Mouse (Mus musculus) right cerebral cortex, postnatal 14 days (tissue): ENCODE data around the gene Cdrt4.

Experiments used
- DNase-seq: peaks from one replicate; pipeline ENCODE4 v3.0.0; 2022

The Cdrt4 gene

DNA sequence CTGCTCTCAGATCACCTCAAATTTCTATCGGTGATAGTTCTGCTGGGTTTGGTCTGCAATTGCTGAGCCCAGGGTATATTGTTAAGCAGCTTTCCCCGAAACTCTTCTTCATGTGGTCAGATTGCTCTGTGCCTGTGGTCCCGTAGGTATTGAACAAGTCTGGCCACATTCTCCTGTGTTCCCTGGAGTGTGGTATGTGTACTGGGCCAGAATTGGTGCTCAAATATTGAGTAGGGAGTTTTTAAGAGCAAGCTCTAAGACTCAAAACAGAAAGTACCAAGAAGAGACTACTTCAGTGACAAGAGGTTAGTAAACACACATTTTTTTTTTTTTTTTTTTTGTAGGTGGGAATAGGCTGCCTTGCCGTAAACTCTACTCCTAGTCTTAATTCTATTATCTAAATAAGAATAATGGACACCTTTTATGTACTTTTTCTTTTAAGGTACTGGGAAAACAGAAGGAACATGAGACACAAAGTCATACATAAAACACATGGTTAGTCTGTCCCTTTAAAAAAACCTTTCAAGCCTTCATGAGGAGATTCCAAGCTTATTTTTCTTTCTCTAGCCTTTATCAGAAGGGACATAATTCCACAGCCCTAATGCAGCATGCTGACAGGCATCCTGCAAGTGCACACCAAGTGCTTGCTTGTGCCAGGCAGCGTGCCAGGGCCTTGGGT lies 46.2 kb downstream of the Cdrt4 start:
- DNase-seq: no peak

DNA sequence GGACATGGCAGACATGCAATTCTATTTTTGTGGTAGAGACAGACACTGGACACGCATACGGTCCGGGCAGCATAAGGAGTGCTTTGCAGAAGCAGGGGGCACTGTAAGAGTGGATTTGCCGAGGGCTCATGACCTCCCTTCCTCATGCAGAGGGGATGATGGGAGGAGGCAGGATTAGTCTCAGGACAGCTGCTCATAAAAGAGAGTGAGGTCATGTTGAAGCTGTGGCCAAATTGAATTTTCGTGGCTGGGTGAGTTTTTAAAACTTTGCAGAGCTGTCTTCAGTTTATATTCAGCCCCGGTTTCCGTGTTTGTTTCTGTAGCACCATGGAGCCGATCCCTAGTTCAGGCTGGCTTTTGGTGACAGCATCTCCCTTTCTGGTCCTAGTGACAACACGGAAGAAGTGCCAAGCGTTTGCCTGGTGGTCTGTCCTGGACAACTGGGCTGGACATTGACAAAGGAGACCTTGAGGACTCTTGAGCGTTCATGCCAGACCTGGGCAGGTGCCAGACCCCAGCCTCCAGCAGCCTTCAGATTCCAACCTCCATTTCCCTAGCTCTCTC lies 46.8 kb downstream of the Cdrt4 start:
- peak; percentile 40 for DNase-seq

DNA sequence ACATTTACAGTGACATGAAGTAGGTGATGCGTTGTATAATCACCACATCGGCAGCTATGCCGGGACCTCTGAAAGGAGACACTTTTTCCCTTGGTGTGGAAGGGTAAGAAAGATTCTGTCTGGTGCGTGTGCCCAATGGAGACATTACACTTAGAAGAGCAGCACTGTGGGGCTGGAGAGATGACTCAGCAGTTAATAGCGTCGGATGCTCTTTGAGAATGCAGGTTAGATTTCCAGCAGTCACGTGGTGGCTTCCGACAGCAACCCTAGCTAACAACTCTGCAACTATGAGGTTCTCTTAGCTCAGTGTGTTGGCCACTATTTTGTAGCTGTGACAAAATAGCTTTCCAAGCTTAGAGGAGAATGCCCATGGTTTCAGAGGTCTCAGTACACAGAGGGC lies 49.1 kb downstream of the Cdrt4 start:
- DNase-seq: no peak

DNA sequence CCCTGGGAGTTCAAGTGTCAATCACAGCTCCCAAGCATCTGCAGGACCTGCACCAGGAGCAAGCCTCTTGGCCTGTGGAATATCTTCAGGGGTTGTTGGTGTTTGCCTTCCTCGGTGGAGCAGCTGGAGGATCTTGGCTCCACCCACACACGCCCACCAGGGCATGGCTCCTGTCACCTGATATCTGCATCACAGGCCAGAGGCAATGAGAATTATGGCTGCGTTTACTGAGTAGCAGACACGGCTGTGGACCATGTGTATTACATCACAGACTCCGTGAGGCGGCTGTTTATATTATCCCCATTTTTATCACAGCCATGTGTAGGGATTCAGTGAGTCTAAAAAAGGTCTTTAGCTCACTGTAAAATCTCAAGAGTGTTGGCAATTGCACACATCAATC lies 53.6 kb downstream of the Cdrt4 start:
- DNase-seq: no peak

DNA sequence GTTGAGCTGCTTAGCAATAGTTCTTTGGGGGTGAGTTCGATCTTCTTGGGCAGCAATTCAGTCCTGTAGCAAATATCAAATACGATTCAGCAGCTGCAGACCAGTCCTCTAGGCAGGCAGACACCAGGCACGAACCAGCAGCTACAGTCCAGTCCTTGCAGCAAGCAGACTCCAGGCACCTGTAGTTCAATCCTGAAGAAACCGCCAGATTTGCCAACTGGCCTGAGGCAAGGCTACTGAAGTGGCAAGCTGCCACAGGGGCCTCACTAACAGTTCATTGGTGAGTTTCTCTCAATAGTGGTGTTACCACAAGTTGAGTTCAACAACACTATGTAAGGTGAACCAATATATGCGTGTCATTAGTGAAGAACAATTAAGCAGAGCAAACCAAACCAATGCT lies 56.4 kb downstream of the Cdrt4 start:
- DNase-seq: no peak

DNA sequence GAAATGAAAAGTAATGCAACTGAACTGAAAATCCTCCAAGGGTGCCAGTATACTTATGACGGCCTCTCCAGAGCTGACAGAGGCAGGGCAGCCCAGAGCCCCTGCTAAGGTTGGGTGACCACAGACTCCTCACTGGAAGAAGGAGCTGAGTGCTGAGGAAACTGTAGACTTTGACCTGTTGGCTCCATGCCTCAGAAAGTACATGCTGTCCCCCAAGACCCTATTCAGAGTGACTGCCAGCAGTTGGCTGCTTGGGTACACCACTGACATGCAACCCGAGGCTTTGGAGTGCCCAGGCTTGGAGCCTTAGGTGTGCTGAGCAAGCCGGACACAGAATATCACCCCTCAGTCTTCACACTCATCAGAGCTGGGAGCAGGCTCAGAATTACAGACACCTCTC lies 57.0 kb downstream of the Cdrt4 start:
- DNase-seq: no peak

DNA sequence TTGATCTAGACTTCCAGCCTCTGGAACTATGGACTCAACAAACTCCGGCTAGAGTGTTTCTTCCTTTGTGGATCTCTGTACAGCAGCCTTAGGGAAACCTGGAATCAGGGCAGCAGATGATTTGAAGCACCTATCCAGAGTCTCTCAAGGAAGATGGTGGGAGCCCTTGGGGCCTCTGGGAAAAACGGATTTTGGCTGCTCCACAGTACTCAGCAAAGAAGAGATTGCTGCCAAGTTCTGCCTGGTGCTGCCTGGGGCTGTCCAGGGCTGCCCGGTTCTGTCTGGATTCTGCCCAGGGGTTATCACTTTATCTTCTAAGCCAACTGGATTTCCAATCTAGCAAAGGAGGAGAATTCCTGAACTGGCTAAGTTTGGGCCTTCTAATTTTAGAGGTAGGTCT lies 58.8 kb downstream of the Cdrt4 start:
- no peak for DNase-seq

DNA sequence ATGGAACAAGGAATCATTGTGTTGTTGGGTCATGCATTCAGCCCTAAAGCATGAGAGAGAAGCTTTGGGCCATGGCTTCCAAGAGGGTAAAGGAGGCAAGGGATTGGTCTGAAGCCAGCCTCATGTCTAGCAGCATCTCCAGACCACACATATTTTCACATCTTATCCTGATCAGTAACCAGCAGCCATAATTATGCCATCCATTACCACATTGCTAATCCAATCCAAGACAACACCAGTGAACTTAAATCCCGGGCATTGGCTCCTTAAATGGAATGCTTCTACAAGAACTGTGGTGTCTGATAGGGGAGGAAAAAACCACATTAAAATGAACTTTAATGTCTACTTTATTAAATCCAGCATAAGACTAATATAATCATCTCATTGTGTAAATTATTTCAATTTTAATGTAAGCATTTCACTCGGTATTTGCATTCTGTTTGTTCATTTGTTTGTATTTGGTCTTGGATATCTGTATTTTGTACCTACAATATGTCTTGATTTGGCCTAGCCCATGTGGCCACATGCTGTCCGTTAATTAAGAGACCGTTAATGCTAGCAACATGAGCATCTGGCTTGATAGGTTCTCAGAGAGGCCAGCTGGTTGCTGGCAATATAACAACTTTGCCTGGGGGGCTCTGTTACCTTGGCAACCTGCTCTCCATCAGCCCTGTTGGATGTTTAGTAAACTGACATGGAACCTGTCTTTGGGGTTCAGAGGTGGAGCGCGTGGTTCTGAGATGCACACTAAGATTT lies 66.5 kb downstream of the Cdrt4 start:
- DNase-seq: no peak

DNA sequence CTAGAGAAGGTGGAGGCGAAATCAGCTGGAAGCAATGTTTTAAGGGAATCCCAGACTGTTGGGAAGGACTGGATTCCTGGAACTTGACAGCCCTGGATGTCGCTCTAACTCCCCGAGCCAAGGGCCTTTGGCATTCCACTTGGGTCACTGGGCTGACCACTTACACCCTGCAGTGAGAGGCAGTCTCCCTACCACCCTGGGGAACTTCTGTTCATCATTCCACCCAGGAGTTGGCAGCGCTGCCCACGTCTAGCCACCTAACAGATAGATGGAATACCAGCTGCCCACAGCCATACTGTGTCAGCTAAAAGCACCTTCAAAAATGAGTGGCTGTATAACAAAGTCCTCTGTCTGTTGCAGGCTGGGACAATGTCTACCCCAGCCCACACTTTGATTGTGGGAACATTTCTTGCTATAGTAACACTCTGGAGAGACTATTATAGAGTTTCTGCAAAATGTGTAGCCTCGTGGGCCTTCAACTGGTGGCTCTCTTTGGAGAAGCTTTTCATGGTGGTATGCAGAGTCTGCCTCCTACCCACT lies 67.2 kb downstream of the Cdrt4 start:
- DNase-seq: no peak

DNA sequence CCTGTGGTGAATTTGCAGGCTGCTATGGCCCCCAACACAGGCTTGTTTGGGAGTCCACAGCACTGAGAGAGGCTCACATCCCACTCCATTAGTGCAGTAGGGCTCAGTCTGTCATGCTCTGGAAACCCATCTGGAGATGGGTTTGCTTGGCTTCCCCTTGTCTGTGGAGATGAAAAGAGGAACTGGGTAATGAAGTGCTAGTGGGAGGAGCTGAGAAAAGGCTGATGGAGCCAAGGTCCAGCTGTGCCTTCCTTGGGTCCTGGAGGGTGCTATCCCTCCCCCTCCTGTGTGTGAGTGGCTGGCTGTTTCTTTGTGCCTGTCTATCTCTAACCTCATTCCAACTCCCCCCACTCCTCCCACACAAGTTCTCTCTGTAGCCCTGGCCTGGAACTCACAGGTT lies 69.6 kb downstream of the Cdrt4 start:
- DNase-seq: no peak

DNA sequence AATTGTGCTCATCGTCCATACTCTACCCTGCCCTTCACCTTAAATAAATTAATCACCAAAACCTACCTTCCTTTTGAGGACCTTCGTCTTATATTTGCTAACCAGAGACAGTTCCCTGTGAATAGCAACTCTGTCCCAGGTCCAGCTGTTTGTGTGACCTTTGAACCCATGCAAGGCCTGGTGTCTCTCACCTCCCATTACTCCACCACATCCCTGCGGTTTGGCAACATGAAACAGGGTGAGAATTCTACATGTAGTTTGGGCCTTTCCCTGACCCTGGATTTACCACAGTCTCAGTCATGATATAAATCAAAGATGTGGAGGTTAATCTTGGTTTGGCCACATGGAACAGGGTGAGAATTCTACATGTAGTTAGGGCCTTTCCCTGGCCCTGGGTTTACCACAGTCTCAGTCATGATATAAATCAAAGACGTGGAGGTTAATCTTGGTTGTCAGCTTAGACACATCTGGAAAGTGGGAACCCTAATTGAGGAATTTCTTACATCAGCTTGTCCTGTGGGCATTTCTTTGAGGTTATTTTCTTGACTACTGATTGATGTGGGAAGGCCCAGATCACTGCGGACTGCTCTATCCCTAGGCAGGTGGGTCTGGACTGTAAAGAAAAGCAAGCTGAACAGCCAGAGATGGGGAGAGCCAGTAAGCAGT lies 70.3 kb downstream of the Cdrt4 start:
- no peak for DNase-seq

DNA sequence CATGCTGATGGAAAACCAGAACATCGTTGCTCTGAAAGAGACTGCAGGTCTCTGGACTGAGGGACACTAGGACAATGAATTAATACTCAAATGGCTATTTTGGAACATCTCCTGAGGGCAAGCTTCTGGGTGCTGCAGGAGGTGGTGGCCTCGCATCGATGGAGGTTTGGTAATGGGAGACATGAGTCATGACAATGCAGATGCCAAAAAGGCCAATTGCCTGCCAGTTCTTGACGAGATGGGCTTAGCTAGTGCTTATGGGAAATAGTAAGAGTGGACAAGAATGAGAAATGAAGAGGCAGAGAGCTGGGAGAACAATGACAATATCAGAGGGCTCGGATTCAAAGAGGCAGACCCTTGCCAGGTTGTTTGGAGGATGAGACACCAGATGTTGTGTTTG lies 72.5 kb downstream of the Cdrt4 start:
- DNase-seq: no peak

DNA sequence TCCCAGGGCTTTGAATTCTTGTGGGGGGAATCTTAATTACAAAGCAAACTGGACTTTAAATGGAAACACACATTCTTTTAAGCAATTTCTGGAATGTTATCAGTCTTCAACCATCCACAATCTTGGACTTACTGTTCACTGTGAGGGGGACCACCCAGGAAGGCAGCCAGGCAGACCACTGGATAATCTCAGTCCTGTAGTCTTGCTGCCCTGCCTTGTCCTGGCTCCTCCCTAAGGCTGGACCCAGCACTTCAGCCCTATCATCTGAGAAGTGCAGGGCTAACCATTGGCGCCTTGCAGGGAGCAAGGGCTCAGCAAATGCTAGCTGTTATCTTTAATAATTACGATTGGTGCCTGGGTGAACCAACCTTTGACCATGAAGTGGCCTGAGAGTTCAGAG lies 73.1 kb downstream of the Cdrt4 start:
- DNase-seq: no peak

DNA sequence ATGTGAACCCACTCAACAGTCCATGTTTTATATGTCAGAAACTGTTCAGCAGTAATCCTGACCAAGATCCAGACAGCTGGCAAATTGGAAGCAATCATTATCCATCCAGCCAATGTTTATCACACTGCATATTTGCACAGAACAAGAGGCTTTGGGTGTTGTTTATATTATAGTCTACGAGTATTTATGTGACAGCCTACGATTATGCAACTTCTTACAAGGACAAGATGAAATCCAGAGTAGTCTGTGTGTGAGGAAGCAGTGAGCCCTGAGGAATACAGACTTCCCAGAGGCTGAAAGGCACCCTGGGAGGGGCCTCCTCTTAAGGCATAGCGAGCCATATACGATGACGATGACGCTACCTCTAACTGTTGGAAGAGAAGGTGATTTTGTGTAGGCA lies 74.5 kb downstream of the Cdrt4 start:
- DNase-seq: no peak

DNA sequence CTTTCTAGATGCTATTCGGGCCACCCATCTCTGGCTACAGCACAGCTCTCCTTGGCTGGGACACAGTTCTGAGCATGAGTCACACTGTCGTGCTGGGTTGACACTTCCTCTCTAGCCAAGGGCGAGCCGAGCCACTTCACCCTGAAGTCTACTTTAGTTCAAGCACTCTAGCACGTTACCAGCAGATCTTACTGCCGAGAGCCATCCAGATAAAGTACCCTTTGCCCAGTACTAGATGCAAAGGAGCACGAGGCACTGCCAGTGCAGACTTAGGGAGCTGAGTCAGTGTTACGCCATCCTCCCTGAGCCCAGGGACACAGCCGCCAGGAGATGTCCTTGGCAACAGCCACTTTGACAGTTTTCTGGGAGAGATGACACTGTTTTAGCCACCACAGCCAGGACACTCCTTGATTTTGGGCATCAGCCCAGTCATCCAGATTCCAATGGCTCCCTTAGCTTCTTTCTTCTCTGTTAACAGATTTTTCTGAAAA lies 75.7 kb downstream of the Cdrt4 start:
- DNase-seq: no peak

DNA sequence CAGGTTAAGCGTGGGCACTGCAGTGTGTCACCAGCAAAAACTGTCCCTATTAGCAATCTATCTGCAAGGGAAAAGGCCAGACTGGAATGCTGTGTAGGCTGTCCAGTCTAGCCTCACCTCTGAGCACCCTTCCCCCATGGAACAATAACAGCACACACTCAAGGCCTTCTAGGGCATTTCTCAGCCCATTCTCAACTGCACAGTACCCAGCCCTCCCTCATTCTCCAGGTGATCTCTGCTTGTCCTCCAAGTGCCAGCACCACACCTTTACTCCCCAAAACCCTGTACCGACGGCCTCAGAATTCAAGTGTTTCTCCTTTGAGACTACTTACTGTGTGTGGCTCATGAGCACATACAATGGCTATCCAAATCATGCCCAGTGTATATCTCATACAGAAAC lies 77.1 kb downstream of the Cdrt4 start:
- DNase-seq: no peak

DNA sequence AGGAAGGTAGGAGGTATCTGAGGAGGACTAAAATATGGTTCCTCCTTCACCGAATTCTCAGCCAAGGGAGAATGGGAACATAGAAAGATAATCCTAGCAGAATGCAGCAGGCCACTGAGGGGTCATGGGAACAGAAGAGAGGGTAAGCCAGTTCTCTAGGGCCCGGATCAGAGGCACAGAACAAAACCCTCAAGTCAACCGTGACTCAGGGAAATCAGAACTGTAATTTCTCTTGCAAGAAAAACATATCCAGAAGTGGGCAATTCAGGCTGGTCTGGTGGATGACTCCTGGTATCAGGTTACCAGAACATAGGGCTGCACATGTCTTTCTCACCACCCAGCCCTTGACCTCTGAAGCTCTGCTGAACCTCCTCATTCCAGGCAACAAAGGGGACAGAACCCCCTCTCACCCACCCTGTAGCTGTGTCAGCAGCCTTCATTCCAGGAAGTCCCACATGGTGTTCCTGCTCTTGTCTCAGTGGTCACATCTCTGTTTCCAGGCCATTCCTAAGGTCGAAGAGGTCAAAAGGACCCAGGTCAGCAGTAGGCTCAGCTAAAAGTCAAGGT lies 78.2 kb downstream of the Cdrt4 start:
- DNase-seq: no peak

DNA sequence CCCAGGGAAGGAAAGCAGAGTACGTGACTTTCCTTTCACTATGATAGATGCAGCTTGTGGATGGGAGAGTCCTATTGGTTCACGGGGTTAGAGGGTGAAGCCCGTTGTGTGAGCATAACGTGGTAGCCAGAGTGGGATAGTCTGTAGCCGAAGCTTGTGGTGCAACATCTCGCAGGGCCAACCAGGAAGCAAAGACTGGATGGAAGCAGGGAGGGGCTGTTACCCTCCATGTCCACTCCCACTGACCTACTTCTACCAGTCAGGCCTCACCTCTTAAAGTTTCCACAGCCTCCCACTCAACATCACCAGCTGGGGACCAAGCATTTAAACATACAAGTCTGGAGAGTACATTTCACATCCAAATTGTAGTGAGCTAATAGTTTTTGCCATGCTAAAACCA lies 78.7 kb downstream of the Cdrt4 start:
- no peak for DNase-seq

DNA sequence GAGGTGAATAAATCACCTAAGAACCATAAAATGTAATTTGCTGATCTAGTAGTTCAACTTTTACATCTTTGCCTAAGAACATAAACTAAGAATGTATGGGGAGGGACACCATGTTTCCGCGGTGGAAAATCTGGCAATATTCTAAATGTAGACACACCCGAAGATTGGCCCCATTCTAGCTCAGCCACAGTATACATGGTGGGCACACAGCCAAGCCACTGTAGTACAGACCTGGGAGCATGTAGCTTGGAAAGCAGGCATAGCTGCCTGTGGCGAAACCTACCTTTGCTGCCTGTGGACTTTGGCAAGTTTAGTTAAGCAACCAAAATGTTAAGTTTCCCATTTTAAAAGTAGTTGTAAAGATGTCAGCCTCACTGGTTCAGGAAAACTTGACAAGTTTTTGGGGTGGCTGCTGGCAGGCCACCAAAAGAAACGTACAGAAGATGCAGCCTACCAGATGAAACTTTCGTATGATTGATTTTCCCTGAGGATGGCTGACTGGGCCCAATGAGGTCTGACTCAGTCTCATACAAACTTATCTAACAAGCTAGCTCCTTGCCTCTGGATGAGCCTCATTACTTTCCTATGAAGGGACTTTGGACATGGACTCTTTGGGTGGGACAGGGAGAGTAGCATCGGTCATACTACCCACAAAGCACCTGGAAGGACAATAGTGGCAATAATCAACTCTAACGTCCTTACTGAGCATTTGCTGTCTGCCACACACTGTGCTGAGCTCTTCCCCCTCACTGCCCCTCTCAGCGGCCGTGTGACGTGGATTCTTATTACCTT lies 84.6 kb downstream of the Cdrt4 start:
- DNase-seq: no peak

DNA sequence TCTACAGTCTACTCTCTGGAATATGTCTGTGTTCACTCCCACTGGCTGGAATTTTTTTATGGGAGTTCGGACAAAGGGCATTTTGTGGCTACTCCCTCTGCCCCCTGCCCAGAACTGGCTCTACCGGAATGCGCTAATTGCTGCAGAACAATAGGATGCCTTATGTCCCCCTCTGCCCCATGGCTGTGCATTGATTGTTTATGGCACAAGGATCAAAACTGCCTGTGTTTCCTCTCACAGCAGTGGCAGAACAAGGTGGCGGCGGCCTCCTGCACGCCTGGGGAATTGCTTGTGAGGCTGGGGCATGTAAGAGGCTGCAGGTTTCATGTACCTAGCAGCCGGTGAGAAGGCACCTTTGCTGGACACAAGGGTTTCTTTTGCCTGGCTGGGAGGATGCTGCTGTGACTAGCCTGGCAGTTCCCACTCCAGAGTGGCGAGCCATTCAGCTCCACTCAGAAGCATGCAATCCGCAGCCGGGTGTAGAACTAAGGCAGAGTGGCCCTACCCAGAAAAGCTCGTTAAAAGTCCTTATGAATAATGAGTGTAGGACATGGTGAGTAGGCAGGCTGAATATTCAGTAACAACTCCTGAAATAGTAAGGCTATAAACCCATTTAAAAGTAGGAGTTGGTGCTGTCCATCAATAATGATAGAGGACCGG lies 89.1 kb downstream of the Cdrt4 start:
- DNase-seq: no peak
